Mouse (Mus musculus) kidney, postnatal 4 days (tissue): ENCODE data around the gene Ralgds.

Source experiments
- DNase-seq, 2 experiments: peaks; one replicate each; pipeline ENCODE4 v3.0.0; 2021; ENCODE audit warnings: mixed read lengths in 2 of 2

The Ralgds gene

GRCm38 (mm10) chr2:28569903-28570302 is 57.0 kb downstream of the Ralgds start:
- DNase-seq = no peak

- DNase-seq = no peak
These were observed 62.4 kb downstream of the Ralgds start for GRCm38 (mm10) chr2:28575341-28575740.

GRCm38 (mm10) chr2:28576815-28577214 is 63.9 kb downstream of the Ralgds start:
- DNase-seq = no peak

GRCm38 (mm10) chr2:28578003-28578402 is 65.1 kb downstream of the Ralgds start:
- DNase-seq = peak; percentile 36 to 43

- DNase-seq = peak; percentile 93 to 94
These were observed 69.9 kb downstream of the Ralgds start for GRCm38 (mm10) chr2:28582647-28583353.

- DNase-seq = no peak
These were observed 70.7 kb downstream of the Ralgds start, which contains the start of gene Gtf3c5 for GRCm38 (mm10) chr2:28583651-28584050. Gtf3c5 (minus strand) TSS chr2:28583751.

GRCm38 (mm10) chr2:28585043-28585571 is 72.2 kb downstream of the Ralgds start:
- peak; percentile 85 to 88 for DNase-seq

- no peak for DNase-seq
These were observed 72.8 kb downstream of the Ralgds start for GRCm38 (mm10) chr2:28585730-28586129.

GRCm38 (mm10) chr2:28588574-28588973 is 75.6 kb downstream of the Ralgds start:
- no peak for DNase-seq

- DNase-seq = no peak
These were observed 78.6 kb downstream of the Ralgds start for GRCm38 (mm10) chr2:28591479-28591878.

GRCm38 (mm10) chr2:28592809-28593208 is 79.9 kb downstream of the Ralgds start:
- DNase-seq = peak; percentile 79 to 83

GRCm38 (mm10) chr2:28596021-28596420 is 83.1 kb downstream of the Ralgds start:
- no peak for DNase-seq

GRCm38 (mm10) chr2:28596998-28597397 is 84.1 kb downstream of the Ralgds start:
- no peak for DNase-seq

- no peak for DNase-seq
These were observed 85.0 kb downstream of the Ralgds start for GRCm38 (mm10) chr2:28597733-28598547.

- DNase-seq = no peak
These were observed 86.0 kb downstream of the Ralgds start for GRCm38 (mm10) chr2:28598692-28599568.

GRCm38 (mm10) chr2:28599569-28599900 is 86.6 kb downstream of the Ralgds start:
- no peak for DNase-seq

GRCm38 (mm10) chr2:28601720-28602590 is 89.0 kb downstream of the Ralgds start:
- no peak for DNase-seq
